Mouse (Mus musculus): ENCODE data around the gene Il1rl1.

Il1rl1 gene

GRCm38 (mm10) chr1:40428910-40429675 is at the start of gene Il1rl1:
Gene Il1rl1 (plus strand): TSS chr1:40429570.
- in situ Hi-C loops (cut with MboI; ENCODE audit: low sequenced_read_pairs), result no loop called here

GRCm38 (mm10) chr1:40380111-40380510 is 49.3 kb upstream of the Il1rl1 start:
- in situ Hi-C loops (cut with MboI; ENCODE audit: low sequenced_read_pairs), result no loop called here

- in situ Hi-C loops (cut with MboI; ENCODE audit: low sequenced_read_pairs), result no loop called here
Measured at GRCm38 (mm10) chr1:40380990-40381389, 48.4 kb upstream of the Il1rl1 start.

- in situ Hi-C loops (cut with MboI; ENCODE audit: low sequenced_read_pairs), result no loop called here
Measured at GRCm38 (mm10) chr1:40382841-40383240, 46.5 kb upstream of the Il1rl1 start.

- in situ Hi-C loops (cut with MboI; ENCODE audit: low sequenced_read_pairs), result no loop called here
Measured at GRCm38 (mm10) chr1:40384931-40385545, 44.3 kb upstream of the Il1rl1 start.

GRCm38 (mm10) chr1:40391374-40391773 is 38.0 kb upstream of the Il1rl1 start:
- in situ Hi-C loops (cut with MboI; ENCODE audit: low sequenced_read_pairs), result no loop called here

GRCm38 (mm10) chr1:40392535-40392934 is 36.8 kb upstream of the Il1rl1 start:
- in situ Hi-C loops (cut with MboI; ENCODE audit: low sequenced_read_pairs), result no loop called here

- in situ Hi-C loops (cut with MboI; ENCODE audit: low sequenced_read_pairs), result no loop called here
Measured at GRCm38 (mm10) chr1:40393214-40393613, 36.2 kb upstream of the Il1rl1 start.

- in situ Hi-C loops (cut with MboI; ENCODE audit: low sequenced_read_pairs), result no loop called here
Measured at GRCm38 (mm10) chr1:40399639-40400038, 29.7 kb upstream of the Il1rl1 start.

GRCm38 (mm10) chr1:40404682-40405081 is 24.7 kb upstream of the Il1rl1 start:
- in situ Hi-C loops (cut with MboI; ENCODE audit: low sequenced_read_pairs), result no loop called here

- in situ Hi-C loops (cut with MboI; ENCODE audit: low sequenced_read_pairs), result no loop called here
Measured at GRCm38 (mm10) chr1:40409882-40410281, 19.5 kb upstream of the Il1rl1 start.

- in situ Hi-C loops (cut with MboI; ENCODE audit: low sequenced_read_pairs), result no loop called here
Measured at GRCm38 (mm10) chr1:40413039-40413438, 16.3 kb upstream of the Il1rl1 start.

GRCm38 (mm10) chr1:40414276-40414675 is 15.1 kb upstream of the Il1rl1 start:
- in situ Hi-C loops (cut with MboI; ENCODE audit: low sequenced_read_pairs), result no loop called here

GRCm38 (mm10) chr1:40414863-40415656 is 14.3 kb upstream of the Il1rl1 start:
- in situ Hi-C loops (cut with MboI; ENCODE audit: low sequenced_read_pairs), result no loop called here

- in situ Hi-C loops (cut with MboI; ENCODE audit: low sequenced_read_pairs), result no loop called here
Measured at GRCm38 (mm10) chr1:40417034-40417433, 12.3 kb upstream of the Il1rl1 start.

GRCm38 (mm10) chr1:40418512-40418911 is 10.9 kb upstream of the Il1rl1 start:
- in situ Hi-C loops (cut with MboI; ENCODE audit: low sequenced_read_pairs), result no loop called here

GRCm38 (mm10) chr1:40423892-40424291 is 5.5 kb upstream of the Il1rl1 start:
- in situ Hi-C loops (cut with MboI; ENCODE audit: low sequenced_read_pairs), result no loop called here

- in situ Hi-C loops (cut with MboI; ENCODE audit: low sequenced_read_pairs), result no loop called here
Measured at GRCm38 (mm10) chr1:40427270-40427669, 2.1 kb upstream of the Il1rl1 start.

- in situ Hi-C loops (cut with MboI; ENCODE audit: low sequenced_read_pairs), result no loop called here
Measured at GRCm38 (mm10) chr1:40427901-40428300, 1.5 kb upstream of the Il1rl1 start.

GRCm38 (mm10) chr1:40430143-40430834 is 919 bp downstream of the Il1rl1 start:
- in situ Hi-C loops (cut with MboI; ENCODE audit: low sequenced_read_pairs), result no loop called here

- in situ Hi-C loops (cut with MboI; ENCODE audit: low sequenced_read_pairs), result no loop called here
Measured at GRCm38 (mm10) chr1:40432169-40432568, 2.8 kb downstream of the Il1rl1 start.

Measured in CH12F3 (cell line).